Mouse (Mus musculus) adrenal gland, adult 8-10 months (tissue): ENCODE results near the gene Zfp938. TPM values are rescaled to one million over a fixed set of nuclear protein-coding genes. Genes with fewer than 3 reads are reported as not detected.

Experiments
- DNase-seq: peaks from one replicate; pipeline ENCODE4 v3.0.0; 2022
- total RNA-seq, 4 experiments: library from RNA; stranded (reverse); gene quantifications; 2 replicates each; pipeline ENCODE4 v1.2.4; 2022

The Zfp938 gene
- 10 to 100 TPM in 2 of 4 experiments, 1 to 10 TPM in 2; 7.7 to 13.5 (median 9.9) TPM for total RNA-seq

DNA sequence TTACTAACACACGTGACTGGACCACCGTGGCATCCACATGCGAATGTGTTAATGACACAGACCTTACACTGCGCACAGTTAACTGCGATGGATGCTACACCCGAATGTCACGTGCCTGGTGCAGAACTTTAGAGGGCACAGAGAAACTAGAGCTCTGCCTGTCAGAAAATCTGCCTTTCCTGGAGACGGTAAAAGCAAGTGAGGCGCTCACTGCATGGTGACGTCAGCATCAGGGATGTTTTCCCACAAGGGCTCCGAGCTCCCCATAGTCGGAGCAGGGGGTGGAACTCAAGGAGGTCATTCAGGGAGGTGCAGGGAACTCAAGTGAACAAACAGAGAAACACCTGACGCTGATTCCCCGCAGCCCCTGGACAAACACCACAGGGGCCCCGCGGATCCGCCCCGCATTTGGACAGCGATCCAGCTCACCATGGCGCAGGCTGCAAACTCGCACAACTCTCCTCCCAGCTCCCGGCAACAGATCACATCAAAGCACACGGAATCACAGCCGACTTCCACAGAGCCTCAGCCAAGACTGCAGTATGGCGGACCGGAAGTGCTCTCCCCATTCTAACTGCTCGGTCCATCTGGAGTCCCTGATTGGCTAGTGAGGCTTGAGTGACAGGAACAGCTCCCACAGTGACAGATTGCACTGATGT is at the start of gene Zfp938:
Gene Zfp938, minus strand, starts transcription at position 539 of the 659 bp plus-strand sequence.
- peak; percentile 77 for DNase-seq

DNA sequence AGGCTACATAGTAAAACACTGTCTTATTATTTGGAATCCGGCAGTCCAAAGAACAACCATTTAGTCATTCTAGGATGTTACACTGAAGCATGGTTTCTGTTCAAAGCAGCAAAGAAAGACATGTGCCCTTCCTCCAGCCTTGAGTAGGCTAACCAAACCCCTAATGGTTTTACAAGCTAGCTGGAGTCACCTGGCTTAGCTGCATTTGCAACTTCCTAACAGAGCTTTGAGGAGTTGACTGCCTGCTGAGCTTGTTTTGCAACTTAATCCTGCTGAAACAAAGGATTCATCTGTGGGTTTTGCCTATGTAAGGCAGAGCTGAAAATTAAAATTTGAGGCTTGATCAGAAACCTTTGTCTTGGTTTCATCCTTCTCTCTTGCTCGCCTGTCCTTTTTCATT is 16.3 kb upstream of the Zfp938 start:
- DNase-seq, result no peak

DNA sequence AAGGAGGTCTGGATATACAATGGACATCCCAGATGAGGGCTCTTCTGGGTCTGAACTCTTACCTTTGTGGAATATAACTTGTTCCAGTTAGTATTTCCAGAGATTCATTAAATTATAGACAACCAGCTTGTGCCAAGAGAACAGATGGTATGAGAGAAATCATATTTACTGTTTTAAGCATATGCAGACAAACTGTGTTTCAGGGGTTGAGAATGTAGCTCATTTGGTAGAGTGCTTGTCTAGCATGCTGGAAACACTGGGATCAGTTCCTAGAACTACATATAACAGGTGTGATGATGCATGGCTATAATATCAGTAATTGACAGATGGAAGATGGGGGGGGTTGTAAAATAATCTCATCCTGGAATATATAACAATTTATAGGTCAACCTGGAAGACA is 3.9 kb upstream of the Zfp938 start:
- no peak for DNase-seq

DNA sequence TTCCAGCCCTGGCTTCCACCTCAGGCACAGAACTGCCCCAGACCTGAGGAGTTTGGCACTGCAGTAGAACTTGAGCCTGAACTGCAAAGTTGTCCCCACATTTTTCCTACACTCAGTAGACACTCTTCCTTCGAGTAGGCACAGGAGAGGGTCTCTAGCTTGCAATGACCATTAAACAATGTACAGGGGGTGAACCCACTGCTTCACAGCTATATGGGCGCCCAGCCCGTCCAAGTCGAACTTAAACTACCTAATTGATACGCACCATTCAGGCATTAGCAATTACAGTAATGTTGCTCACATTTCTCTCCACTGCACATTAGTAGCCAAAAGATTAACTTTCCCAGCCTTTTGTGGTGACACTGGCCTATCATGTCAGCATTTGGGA is 315 bp upstream of the Zfp938 start:
- DNase-seq, result no peak

DNA sequence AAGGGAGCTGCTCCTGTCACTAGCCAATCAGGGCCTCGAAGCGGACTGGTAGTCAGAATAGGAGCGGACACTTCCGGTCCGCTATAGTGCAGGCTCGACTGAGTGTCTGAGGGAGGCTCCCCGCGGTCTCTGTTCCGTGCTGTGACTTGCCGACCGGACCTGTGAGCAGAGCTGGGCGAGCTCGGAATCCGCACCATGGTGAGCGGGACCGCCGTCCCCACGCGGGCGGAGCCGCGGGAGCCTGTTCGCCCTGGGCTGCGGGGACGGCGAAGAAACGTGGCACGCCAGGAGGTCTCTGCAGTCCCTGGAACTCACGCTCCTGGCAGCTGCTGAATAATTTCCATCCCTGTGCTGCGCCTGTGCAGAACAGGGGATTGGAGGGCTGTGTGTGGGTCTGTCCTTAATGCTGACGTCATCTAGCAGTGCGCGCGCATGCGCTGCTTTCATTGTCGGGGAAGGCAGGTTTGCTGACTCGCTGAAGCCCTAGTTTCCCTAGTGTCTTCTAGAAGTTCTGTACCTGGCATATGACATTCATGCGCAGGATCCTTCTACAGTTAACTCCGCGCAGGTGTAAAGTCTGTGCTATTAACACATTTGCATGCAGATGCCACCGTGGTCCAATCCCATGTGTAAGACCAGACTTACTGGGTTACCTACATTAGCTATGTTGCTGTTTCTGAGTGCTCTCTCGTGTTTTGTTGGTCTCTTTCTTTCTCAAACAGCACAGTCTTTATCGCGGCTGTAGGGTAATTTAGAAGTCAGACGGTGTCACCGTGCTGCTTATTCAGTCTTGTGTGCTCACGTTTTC is 62.6 kb downstream of the Zfp938 start:
- DNase-seq, result peak; percentile 81

Other genes with a start within 250 kb of the Zfp938 start
- 10 to 100 TPM in 2 of 4 experiments, 1 to 10 TPM in 2; 7.0 to 13.5 (median 10.1) TPM for gene Zfp873, start 193.2 kb downstream of the Zfp938 start, total RNA-seq
- 1 to 10 TPM; 3.4 to 6.3 (median 4.7) TPM for gene BC024063, start 157.9 kb downstream of the Zfp938 start, total RNA-seq
- gene AU041133, start 113.3 kb downstream of the Zfp938 start, total RNA-seq, result 1 to 10 TPM; 3.8 to 9.4 (median 6.9) TPM
- not detected for gene 4932415D10Rik, start 75.3 kb upstream of the Zfp938 start, total RNA-seq
- gene Gm4924, start 113.0 kb upstream of the Zfp938 start, total RNA-seq, result 10 to 100 TPM in 1 of 4 experiments, 1 to 10 TPM in 3; 6.2 to 12.1 (median 7.0) TPM